Mouse (Mus musculus) pancreas, adult 10 weeks (tissue): ENCODE results near the gene Zfp827. TPM values are rescaled to one million over a fixed set of nuclear protein-coding genes. Genes with fewer than 3 reads are reported as not detected.

Experiments used
- polyA plus RNA-seq: library from polyadenylated mRNA; stranded (reverse); fragments of 350-450 nt; fragmentation: Illumina TruSeq; extraction: RNeasy Lipid Tissue Mini Kit (QIAGEN cat#74804); gene quantifications from one replicate; pipeline ENCODE4 v1.2.3, GENCODE M21; 2015; ENCODE audit warnings: low read depth, low replicate concordance; ENCODE audit not compliant: insufficient read depth

The Zfp827 gene
- polyA plus RNA-seq: 1.2 TPM

DNA sequence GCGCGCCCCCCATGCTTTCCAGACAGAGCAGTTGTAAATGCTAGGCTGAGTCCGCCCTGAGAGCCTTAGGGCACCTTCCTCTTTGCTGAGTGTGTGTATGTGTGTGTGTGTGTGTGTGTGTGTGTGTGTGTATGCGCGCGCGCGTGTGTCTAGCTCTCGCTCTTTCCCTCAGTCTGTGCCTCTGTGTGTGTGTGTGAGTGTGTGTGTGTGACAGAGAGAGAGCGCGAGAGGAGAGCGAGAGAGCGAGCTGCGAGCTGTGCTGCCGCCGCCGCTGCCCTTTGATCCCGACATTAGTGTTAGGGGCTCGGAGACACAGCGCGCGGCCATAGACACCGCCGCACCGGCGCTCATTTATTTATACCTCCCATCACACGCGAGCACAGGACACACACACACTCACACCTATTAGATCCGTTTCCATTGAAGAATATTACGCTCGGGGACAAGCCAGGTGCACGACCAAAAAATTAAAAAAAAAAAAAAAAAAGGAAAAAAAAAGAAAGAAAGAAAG, at the start of gene Zfp827:
Gene Zfp827, plus strand, starts transcription at position 461 of the 511 bp plus-strand sequence.

Other genes starting within 250 kb of the Zfp827 start
- gene Lsm6, start 207.3 kb upstream of the Zfp827 start, polyA plus RNA-seq: 13.6 TPM
- not detected for gene 1700011L22Rik, start 220.1 kb downstream of the Zfp827 start, polyA plus RNA-seq